Mouse (Mus musculus) midbrain, embryonic 12.5 days (tissue): ENCODE results near the gene Pttg1ip. TPM values are rescaled to one million over a fixed set of nuclear protein-coding genes. Genes with fewer than 3 reads are reported as not detected.

ENCODE experiments used
- ATAC-seq: fragments of 200-750 bp; cut with Nextera tagmentation; 2 replicates; pipeline ENCODE4 v1.8.0; 2017; ENCODE audit warnings: low read depth, moderate TSS enrichment, moderate library complexity; ENCODE audit not compliant: low FRiP score
- H3K27ac ChIP-seq: fragments of 300-500 bp; sonication (generic); replicated peaks from 2 replicates; pipeline ENCODE4 v1.5.1; 2016; ENCODE audit warnings: mild to moderate bottlenecking
- H3K27me3 ChIP-seq: fragments of 300-500 bp; sonication (generic); 2 replicates; pipeline ENCODE4 v1.6.1; 2016; ENCODE audit warnings: mild to moderate bottlenecking
- H3K36me3 ChIP-seq: fragments of 300-500 bp; sonication (generic); 2 replicates; pipeline ENCODE4 v1.6.1; 2016
- H3K4me1 ChIP-seq: fragments of 300-500 bp; sonication (generic); 2 replicates; pipeline ENCODE4 v1.6.1; 2016
- H3K4me2 ChIP-seq: fragments of 300-500 bp; sonication (generic); replicated peaks from 2 replicates; pipeline ENCODE4 v1.6.1; 2016; ENCODE audit warnings: mild to moderate bottlenecking, moderate library complexity
- H3K4me3 ChIP-seq: fragments of 300-500 bp; sonication (generic); 2 replicates; pipeline ENCODE4 v1.5.1; 2016; ENCODE audit warnings: mild to moderate bottlenecking
- H3K9ac ChIP-seq: fragments of 300-500 bp; sonication (generic); replicated peaks from 2 replicates; pipeline ENCODE4 v1.6.1; 2016; ENCODE audit warnings: mild to moderate bottlenecking, moderate library complexity
- H3K9me3 ChIP-seq: fragments of 300-500 bp; sonication (generic); 2 replicates; pipeline ENCODE4 v1.6.1; 2016; ENCODE audit warnings: mild to moderate bottlenecking
- WGBS: fragments of 180-500 bp; shearing (Covaris S2); methylation state at CpG from one replicate; pipeline ENCODE4 v1.1.7; 2016; 5-methylcytosine and 5-hydroxymethylcytosine counted together
- polyA plus RNA-seq: library from polyadenylated mRNA; unstranded; fragments of >200 nt; fragmentation: Nextera tagmentation; extraction: Ambion mirVana; gene quantifications from 2 replicates; pipeline ENCODE4 v1.2.1, GENCODE M21; 2016

The Pttg1ip gene
- polyA plus RNA-seq, 1 experiment from 2014 or later = 69.4 TPM

DNA sequence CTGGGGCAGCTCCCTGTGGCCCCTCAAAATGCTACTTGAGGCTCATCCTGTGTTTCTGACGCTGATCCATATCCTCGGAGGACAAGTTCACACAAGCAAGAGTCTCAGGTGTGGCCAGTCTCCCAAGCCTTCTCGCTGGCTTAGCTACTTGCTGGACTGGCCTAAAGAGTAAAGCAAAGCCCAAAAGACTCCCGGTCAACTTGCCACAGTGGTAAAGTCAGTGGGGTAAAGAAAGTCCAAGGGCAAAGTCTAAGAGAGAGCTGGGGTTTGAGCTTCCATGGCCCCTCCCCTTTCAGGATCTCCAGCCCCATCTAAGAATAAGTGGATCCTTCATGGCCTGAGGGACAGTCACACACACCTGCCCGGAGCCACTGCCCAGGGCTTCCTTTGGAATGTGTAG lies 29.4 kb upstream of the Pttg1ip start:
- Histone ChIP-seq H3K36me3 (no peaks in the 10 kb centered on the region), H3K4me2 (no peak overlapping the region), H3K27ac (no peak overlapping the region), H3K27me3 (no peaks in the 10 kb centered on the region), H3K9me3 (no peaks in the 10 kb centered on the region), H3K4me1 (no peaks in the 10 kb centered on the region), H3K4me3 (no peak overlapping the region), H3K9ac (no peak overlapping the region)
- 83% methylated on average over 5 of the region's 5 CpGs for WGBS
- ATAC-seq = no peak

- no peak overlapping the region for H3K4me3 ChIP-seq
- 83% methylated on average over 4 of the region's 4 CpGs for WGBS
- no peak for ATAC-seq
Observed at GRCm38 (mm10) chr10:77553285-77553684, 28.2 kb upstream of the Pttg1ip start.

GRCm38 (mm10) chr10:77554918-77555317 lies 26.6 kb upstream of the Pttg1ip start:
- H3K9me3 ChIP-seq = no peaks in the 10 kb centered on the region
- H3K9ac ChIP-seq = no peak overlapping the region
- no peaks in the 10 kb centered on the region for H3K27me3 ChIP-seq
- no peak for ATAC-seq
- 93% methylated on average over 4 of the region's 4 CpGs for WGBS
- H3K4me3 ChIP-seq = no peak overlapping the region
- no peaks in the 10 kb centered on the region for H3K36me3 ChIP-seq
- H3K4me1 ChIP-seq = no peaks in the 10 kb centered on the region
- H3K27ac ChIP-seq = no peak overlapping the region
- H3K4me2 ChIP-seq = no peak overlapping the region

More at GRCm38 (mm10) chr10:77553285-77553684, 28.2 kb upstream of the Pttg1ip start:
- Histone ChIP-seq H3K4me2 (no peak overlapping the region), H3K36me3 (no peaks in the 10 kb centered on the region), H3K4me1 (no peaks in the 10 kb centered on the region), H3K9ac (no peak overlapping the region), H3K27ac (no peak overlapping the region), H3K27me3 (no peaks in the 10 kb centered on the region), H3K9me3 (no peaks in the 10 kb centered on the region)

DNA sequence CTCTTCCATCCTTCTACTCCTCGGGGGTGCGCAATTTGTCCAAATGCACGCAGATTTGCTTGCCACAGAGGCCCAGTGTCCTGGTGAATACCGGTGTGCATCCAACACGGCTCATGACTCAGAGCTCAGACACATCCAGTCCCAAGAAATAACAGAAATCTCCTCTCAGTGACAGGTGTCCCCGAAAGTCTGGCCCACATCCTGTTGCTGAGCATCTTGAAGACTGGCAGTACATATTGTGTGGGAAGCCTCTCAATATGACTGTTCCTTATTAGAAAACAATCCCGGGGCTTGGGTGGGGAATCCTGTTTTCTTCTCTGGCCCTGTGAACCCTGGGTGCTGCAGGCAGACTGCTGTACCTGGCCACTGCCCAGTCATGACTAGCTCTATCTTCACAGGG lies 24.9 kb upstream of the Pttg1ip start:
- Histone ChIP-seq H3K4me3 (no peak overlapping the region), H3K4me1 (no peaks in the 10 kb centered on the region), H3K4me2 (no peak overlapping the region), H3K27ac (no peak overlapping the region), H3K9ac (no peak overlapping the region), H3K36me3 (no peaks in the 10 kb centered on the region), H3K27me3 (no peaks in the 10 kb centered on the region), H3K9me3 (no peaks in the 10 kb centered on the region)
- WGBS = 91% methylated on average over 7 of the region's 7 CpGs
- ATAC-seq = no peak

DNA sequence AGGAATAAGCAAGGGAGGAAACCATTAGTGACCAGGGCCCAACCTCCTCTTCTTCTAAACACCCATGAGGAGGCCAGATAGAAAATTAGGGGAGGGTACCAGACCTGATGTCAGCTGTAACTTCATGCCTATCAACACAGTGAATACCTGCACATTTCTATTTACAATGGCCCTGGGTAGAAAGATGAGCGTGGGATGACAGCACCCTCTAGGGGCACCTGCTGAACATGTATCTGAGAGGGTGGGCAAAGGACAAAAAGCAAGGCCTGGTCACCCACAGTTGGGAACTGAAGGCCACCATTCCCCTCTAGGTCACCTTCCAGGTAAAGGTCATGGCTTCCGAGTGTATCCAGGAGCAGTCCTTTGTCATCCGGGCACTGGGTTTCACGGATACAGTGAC lies 23.9 kb upstream of the Pttg1ip start:
- Histone ChIP-seq H3K4me3 (no peak overlapping the region), H3K9me3 (no peaks in the 10 kb centered on the region), H3K36me3 (no peaks in the 10 kb centered on the region), H3K4me2 (no peak overlapping the region), H3K9ac (no peak overlapping the region), H3K27me3 (no peaks in the 10 kb centered on the region), H3K4me1 (no peaks in the 10 kb centered on the region), H3K27ac (no peak overlapping the region)
- ATAC-seq = no peak
- 90% methylated on average over 4 of the region's 4 CpGs for WGBS

- WGBS = 88% methylated on average over 11 of the region's 11 CpGs
- Histone ChIP-seq H3K9me3 (no peaks in the 10 kb centered on the region), H3K9ac (no peak overlapping the region), H3K27me3 (no peaks in the 10 kb centered on the region), H3K4me2 (no peak overlapping the region), H3K4me1 (no peaks in the 10 kb centered on the region), H3K4me3 (no peak overlapping the region), H3K36me3 (no peaks in the 10 kb centered on the region), H3K27ac (no peak overlapping the region)
- ATAC-seq = no peak
Observed at GRCm38 (mm10) chr10:77560090-77560489, 21.4 kb upstream of the Pttg1ip start.

DNA sequence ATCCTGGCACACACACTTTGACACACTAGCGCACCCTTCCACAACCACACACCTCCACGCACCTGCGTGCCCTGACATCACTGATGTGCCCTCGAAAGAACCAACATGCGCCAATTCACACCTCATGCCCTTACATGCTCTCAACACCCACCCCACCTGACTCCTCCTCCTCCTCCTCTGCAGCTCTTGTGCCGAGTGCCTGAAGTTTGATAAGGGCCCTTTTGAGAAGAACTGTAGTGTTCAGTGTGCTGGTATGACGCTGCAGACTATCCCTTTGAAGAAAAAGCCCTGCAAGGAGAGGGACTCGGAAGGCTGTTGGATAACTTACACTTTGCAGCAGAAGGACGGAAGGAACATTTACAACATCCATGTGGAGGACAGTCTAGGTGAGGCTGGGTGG lies 20.7 kb upstream of the Pttg1ip start:
- Histone ChIP-seq H3K36me3 (no peaks in the 10 kb centered on the region), H3K27ac (no peak overlapping the region), H3K4me2 (no peak overlapping the region), H3K9me3 (no peaks in the 10 kb centered on the region), H3K9ac (no peak overlapping the region), H3K4me1 (no peaks in the 10 kb centered on the region), H3K4me3 (no peak overlapping the region), H3K27me3 (no peaks in the 10 kb centered on the region)
- no peak for ATAC-seq
- 93% methylated on average over 9 of the region's 9 CpGs for WGBS

DNA sequence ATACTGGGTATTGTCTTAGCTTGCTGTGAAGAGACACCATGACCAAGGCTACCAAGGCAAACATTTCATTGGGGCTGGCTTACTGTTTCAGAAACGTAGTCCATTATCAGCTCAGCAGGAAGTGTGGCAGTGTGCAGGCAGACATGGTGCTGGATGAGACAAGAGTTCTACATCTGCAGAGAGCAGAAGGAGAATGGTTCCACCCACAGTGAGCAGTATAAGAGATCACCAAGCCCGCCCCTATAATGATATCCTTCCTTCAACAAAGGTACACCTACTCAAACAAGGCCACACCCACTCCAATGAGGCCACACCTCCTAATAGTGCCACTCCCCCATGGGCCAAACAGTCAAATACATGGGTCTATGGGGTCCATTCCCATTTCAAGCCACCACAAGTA lies 20.0 kb upstream of the Pttg1ip start:
- Histone ChIP-seq H3K27me3 (no peaks in the 10 kb centered on the region), H3K4me2 (no peak overlapping the region), H3K4me3 (no peak overlapping the region), H3K36me3 (no peaks in the 10 kb centered on the region), H3K4me1 (no peaks in the 10 kb centered on the region), H3K9me3 (no peaks in the 10 kb centered on the region), H3K9ac (no peak overlapping the region), H3K27ac (no peak overlapping the region)
- 77% methylated on average over 2 of the region's 2 CpGs for WGBS
- ATAC-seq = no peak

GRCm38 (mm10) chr10:77565005-77565404 lies 16.5 kb upstream of the Pttg1ip start:
- 86% methylated on average over 8 of the region's 8 CpGs for WGBS

DNA sequence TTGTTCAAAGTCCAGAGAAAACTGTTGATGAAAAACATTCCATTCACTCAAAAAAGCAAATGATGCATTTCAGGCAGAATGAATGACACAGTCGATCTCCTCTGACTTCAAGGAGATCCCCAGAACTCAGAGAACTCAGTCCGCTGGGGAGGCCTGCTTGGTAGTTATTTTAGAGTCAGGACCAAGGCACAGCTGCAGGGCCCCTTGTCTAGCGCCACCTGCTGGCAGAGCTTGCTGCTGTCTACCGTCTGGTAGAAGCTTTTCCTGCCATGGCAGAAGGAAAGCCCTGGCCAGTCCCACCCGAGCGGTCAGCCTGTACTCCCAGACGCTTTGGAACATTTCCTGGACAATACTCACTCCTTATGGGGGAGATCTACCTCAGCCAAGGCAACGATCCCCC lies 14.9 kb upstream of the Pttg1ip start:
- no peak overlapping the region for H3K27ac ChIP-seq
- H3K9ac ChIP-seq = no peak overlapping the region
- H3K9me3 ChIP-seq = no peaks in the 10 kb centered on the region
- no peak overlapping the region for H3K4me2 ChIP-seq
- no peaks in the 10 kb centered on the region for H3K36me3 ChIP-seq
- WGBS = 38% methylated on average over 8 of the region's 8 CpGs
- no peak overlapping the region for H3K4me3 ChIP-seq
- H3K4me1 ChIP-seq = no peaks in the 10 kb centered on the region
- H3K27me3 ChIP-seq = no peaks in the 10 kb centered on the region
- no peak for ATAC-seq

More at GRCm38 (mm10) chr10:77565005-77565404, 16.5 kb upstream of the Pttg1ip start:
- H3K9me3 ChIP-seq = no peaks in the 10 kb centered on the region
- no peak overlapping the region for H3K9ac ChIP-seq
- H3K4me1 ChIP-seq = no peaks in the 10 kb centered on the region
- no peaks in the 10 kb centered on the region for H3K27me3 ChIP-seq
- no peak overlapping the region for H3K4me3 ChIP-seq
- H3K36me3 ChIP-seq = no peaks in the 10 kb centered on the region
- H3K27ac ChIP-seq = no peak overlapping the region
- H3K4me2 ChIP-seq = no peak overlapping the region
- no peak for ATAC-seq

DNA sequence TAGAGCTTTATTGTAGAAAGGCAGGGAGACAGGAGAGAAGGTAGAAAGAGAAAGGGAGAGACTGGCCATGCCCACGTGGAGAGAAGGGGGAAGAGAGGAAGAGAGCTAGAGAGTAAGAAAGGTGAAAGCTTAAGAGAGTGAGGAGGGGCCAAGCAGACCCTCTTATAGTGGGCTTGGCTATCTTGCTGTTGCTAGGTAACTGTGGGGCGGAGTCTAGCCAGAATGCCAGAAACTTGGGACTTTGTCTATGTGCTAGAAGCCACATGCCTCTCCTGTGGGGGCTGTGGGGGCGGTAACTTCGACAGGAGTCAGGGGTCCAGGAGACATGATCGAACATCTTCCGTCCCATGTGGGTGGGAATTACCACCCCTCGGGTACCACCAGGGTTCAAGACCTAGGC lies 12.0 kb upstream of the Pttg1ip start:
- no peak overlapping the region for H3K9ac ChIP-seq
- no peak for ATAC-seq
- H3K4me2 ChIP-seq = no peak overlapping the region
- H3K4me1 ChIP-seq = no peaks in the 10 kb centered on the region
- 45% methylated on average over 7 of the region's 7 CpGs for WGBS
- no peaks in the 10 kb centered on the region for H3K36me3 ChIP-seq
- no peak overlapping the region for H3K4me3 ChIP-seq
- no peaks in the 10 kb centered on the region for H3K27me3 ChIP-seq
- no peak overlapping the region for H3K27ac ChIP-seq
- no peaks in the 10 kb centered on the region for H3K9me3 ChIP-seq

GRCm38 (mm10) chr10:77569973-77570658 lies 11.4 kb upstream of the Pttg1ip start:
- Histone ChIP-seq H3K27ac (no peak overlapping the region), H3K4me3 (no peak overlapping the region), H3K9me3 (no peaks in the 10 kb centered on the region), H3K9ac (no peak overlapping the region), H3K36me3 (no peaks in the 10 kb centered on the region), H3K4me2 (no peak overlapping the region), H3K4me1 (no peaks in the 10 kb centered on the region), H3K27me3 (no peaks in the 10 kb centered on the region)
- ATAC-seq = no peak
- WGBS = 52% methylated on average over 6 of the region's 6 CpGs

DNA sequence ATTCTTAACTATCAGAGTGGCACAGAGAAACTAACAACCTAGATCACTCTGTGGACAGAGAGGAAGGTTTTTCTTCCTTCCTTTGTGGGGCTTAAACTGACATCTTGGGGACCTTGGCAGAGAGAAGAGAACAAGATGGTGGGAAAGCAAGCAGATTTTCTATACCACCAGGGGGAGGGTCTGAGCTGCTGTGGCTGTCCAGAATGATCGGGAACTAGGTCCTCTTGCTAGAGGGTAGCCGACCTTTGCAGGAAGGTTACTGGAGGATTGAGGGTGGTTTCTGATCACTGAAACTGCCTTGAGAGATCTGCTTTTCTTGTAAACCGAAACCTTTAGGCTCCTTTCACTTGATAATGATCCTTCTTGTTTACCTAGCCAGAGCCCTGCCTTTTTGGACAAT lies 9.3 kb upstream of the Pttg1ip start:
- Histone ChIP-seq H3K9me3 (no peaks in the 10 kb centered on the region), H3K36me3 (no peaks in the 10 kb centered on the region), H3K4me3 (no peak overlapping the region), H3K4me1 (no peaks in the 10 kb centered on the region), H3K9ac (no peak overlapping the region), H3K27ac (no peak overlapping the region), H3K4me2 (no peak overlapping the region), H3K27me3 (no peaks in the 10 kb centered on the region)
- ATAC-seq = no peak
- WGBS = 38% methylated on average over 3 of the region's 3 CpGs
